Mouse (Mus musculus) testis, postnatal 14 days (tissue): ENCODE results near the gene Mrpl17.

Experiments used
- DNase-seq: peaks from one replicate; pipeline ENCODE4 v3.0.0; 2021; ENCODE audit warnings: low spot score

Gene Mrpl17

GRCm38 (mm10) chr7:105786506-105787284, 24.2 kb downstream of the Mrpl17 start:
- no peak for DNase-seq

GRCm38 (mm10) chr7:105784556-105784955, 26.3 kb downstream of the Mrpl17 start:
- DNase-seq, result no peak

- DNase-seq, result no peak
These were observed 27.0 kb downstream of the Mrpl17 start for GRCm38 (mm10) chr7:105783861-105784260.

GRCm38 (mm10) chr7:105778553-105779265, 32.2 kb downstream of the Mrpl17 start:
- no peak for DNase-seq

- no peak for DNase-seq
These were observed 32.9 kb downstream of the Mrpl17 start for GRCm38 (mm10) chr7:105777797-105778552.

GRCm38 (mm10) chr7:105777316-105777715, 33.6 kb downstream of the Mrpl17 start:
- no peak for DNase-seq

GRCm38 (mm10) chr7:105776026-105776425, 34.9 kb downstream of the Mrpl17 start:
- no peak for DNase-seq

GRCm38 (mm10) chr7:105774661-105775060, 36.2 kb downstream of the Mrpl17 start:
- no peak for DNase-seq

- no peak for DNase-seq
These were observed 37.9 kb downstream of the Mrpl17 start for GRCm38 (mm10) chr7:105773041-105773440.

GRCm38 (mm10) chr7:105772331-105772730, 38.6 kb downstream of the Mrpl17 start:
- DNase-seq, result no peak

- DNase-seq, result no peak
These were observed 40.9 kb downstream of the Mrpl17 start for GRCm38 (mm10) chr7:105769959-105770358.

- DNase-seq, result no peak
These were observed 43.2 kb downstream of the Mrpl17 start for GRCm38 (mm10) chr7:105767729-105768165.

- DNase-seq, result no peak
These were observed 46.6 kb downstream of the Mrpl17 start for GRCm38 (mm10) chr7:105764331-105764730.

GRCm38 (mm10) chr7:105762517-105763270, 48.2 kb downstream of the Mrpl17 start:
- DNase-seq, result no peak

GRCm38 (mm10) chr7:105761813-105762484, 49.0 kb downstream of the Mrpl17 start:
- no peak for DNase-seq

GRCm38 (mm10) chr7:105753281-105753680, 57.6 kb downstream of the Mrpl17 start:
- no peak for DNase-seq
